Mouse (Mus musculus) inflammation-experienced regulatory T-cells, adult 6 months (primary cell): ENCODE results near the gene Rpn2. TPM values are rescaled to one million over a fixed set of nuclear protein-coding genes. Genes with fewer than 3 reads are reported as not detected.
A peak's percentile ranks its signal among the peaks of the same experiment; 100 is the strongest.

Experiments
- ATAC-seq: one replicate; pipeline ENCODE4 v1.8.0; 2017
- polyA plus RNA-seq, 3 experiments: library from polyadenylated mRNA; unstranded; fragments of 100-300 nt; shearing (Covaris generic); gene quantifications; one replicate each; pipeline ENCODE4 v1.2.1; 2017

The Rpn2 gene
- polyA plus RNA-seq = 100 to 1,000 TPM; 197 to 242 (median 205) TPM

GRCm38 (mm10) chr2:157278717-157279415, at the start of gene Rpn2:
Gene Rpn2, plus strand, starts transcription at chr2:157279017.
- peak; percentile 99 for ATAC-seq

- no peak for ATAC-seq
Measured at GRCm38 (mm10) chr2:157235946-157236345, 42.9 kb upstream of the Rpn2 start.

DNA sequence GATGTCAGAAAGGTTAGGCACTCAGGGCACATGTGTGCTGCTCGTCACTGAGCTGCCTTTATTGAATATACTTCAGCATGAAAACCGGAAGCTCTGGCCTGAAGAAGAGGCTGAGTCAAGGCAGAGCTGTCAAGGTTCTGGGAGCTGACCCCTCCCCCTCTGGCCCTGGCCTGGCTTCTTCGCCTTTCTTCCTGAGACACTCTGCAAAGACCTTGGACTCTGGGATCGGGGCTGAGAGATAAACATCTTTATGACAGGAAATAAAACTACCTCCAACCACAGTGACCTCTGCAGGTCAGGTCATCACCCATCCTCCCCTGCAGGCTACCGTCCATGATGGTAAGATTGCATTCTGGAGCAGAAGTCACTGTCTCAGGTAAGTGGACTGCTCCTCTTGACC, 33.8 kb upstream of the Rpn2 start:
- ATAC-seq = no peak

DNA sequence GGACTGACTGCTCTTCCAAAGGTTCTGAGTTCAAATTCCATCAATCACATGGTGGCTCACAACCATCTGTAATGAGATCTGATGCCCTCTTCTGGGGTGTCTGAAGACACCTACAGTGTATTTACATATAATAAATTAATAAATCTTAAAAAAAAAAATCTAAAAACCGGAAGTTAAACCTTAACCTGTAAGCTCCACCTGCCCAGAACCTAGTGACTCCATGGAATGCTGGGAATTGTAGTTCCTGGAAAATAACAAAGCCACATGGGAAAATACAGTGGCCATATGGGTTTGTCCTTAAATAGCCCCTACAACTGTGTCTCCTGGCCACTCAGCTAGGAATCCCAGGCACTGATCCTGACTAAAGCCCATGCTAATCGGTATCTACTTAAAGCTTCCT, 33.2 kb upstream of the Rpn2 start:
- ATAC-seq = no peak

- ATAC-seq = no peak
Measured at GRCm38 (mm10) chr2:157248111-157248510, 30.7 kb upstream of the Rpn2 start.

- no peak for ATAC-seq
Measured at GRCm38 (mm10) chr2:157259720-157260119, 19.1 kb upstream of the Rpn2 start.

- ATAC-seq = no peak
Measured at GRCm38 (mm10) chr2:157261930-157262329, 16.9 kb upstream of the Rpn2 start.

DNA sequence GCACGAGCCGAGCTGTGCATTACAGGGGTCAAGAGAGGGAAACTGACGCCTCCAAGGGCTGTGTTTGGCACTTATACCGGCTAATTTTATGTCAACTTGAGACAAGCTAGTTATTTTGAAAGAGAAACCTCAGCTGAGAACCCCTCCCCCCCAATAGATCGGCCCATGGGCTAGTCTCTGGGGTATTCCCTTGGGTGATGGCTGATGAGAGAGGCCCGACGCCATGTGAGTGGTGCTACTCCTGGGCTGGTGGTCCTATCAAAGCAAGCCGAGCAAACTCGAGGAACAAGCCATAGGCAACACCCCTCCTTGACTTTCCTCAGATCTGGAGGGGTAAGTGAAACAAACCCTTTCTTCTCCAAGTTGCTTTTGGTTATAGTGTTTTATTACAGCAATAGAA, 16.3 kb upstream of the Rpn2 start:
- no peak for ATAC-seq

DNA sequence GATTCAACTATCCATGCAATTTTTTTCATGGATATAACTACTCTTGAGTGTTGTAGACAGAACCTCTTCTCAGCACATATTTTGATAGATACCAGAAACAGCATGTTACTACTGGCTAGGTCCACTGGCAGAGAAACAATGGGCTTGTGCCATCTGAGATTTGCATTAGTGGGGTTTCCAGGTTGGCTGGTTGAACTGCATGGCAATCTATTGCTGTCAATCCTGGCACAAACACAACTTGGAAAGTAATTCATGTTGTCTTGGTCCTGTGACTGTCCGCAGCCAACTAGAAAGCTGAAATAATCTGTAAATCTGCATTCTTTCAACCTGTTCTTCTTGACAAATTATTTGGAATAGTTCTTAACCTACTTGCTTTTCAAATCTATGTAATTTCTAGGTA, 15.7 kb upstream of the Rpn2 start:
- no peak for ATAC-seq

DNA sequence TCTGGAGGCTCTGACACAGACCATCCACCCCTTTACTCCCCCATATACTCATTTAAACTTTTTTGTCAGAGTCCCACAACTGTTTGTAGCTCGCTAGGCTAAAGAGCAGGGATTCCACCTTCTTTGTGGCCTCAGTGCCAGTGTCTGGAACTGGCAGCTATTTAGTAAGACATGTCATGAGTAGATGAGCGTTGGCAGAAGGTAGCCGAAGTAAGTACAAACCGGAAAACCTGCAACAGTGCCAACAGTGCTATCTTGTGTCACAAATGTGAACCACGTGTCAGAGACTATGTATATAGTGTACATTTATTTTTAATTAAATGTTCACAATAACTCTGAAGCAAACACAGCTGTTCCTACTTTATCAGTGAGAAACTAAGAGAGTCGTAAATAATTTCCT, 15.0 kb upstream of the Rpn2 start:
- no peak for ATAC-seq

- ATAC-seq = no peak
Measured at GRCm38 (mm10) chr2:157279416-157279800, 591 bp downstream of the Rpn2 start, which contains the start of gene Mroh8. Gene Mroh8, minus strand, starts transcription at chr2:157279549.

- ATAC-seq = no peak
Measured at GRCm38 (mm10) chr2:157283321-157283720, 4.5 kb downstream of the Rpn2 start.

DNA sequence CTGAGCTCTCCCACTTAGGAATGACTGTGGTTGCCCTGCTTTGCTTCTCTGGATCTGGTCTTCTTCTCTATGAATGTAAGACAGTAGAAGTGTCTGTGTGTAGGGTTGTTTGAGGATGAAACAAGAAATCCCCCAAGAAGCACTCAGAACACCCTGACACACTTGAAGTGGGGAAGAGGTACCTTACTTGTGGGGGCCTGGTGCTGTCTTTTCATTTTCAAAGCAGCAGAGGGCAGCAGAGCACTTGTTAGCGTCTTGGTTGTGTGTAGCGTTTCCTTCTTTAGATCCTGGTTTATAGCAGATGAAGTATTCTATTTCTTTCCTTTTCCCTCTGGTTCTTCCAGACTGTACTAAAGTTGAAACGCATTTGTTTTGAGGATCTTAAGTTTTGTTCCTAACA, 8.7 kb downstream of the Rpn2 start:
- peak; percentile 46 for ATAC-seq

DNA sequence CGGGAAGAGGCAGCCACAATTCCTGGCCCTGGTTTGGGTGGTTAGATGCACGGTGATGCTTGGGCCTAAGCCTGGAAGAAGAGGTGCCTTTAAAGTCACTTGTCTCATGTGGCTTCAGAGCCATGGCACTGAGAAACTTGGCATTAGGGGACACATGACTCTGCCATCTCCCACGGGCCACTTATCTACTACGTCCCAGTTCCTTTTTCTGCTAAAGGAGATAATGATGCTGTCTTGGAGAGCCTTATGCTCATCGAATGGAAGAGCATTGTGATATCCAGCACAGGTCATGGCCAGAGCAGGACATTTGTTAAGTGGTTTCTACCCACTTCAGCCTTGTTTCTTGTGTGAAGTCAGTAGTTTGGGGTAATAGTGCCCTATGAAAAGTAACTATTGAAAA, 10.2 kb downstream of the Rpn2 start:
- no peak for ATAC-seq

- no peak for ATAC-seq
Measured at GRCm38 (mm10) chr2:157292093-157292492, 13.3 kb downstream of the Rpn2 start.

DNA sequence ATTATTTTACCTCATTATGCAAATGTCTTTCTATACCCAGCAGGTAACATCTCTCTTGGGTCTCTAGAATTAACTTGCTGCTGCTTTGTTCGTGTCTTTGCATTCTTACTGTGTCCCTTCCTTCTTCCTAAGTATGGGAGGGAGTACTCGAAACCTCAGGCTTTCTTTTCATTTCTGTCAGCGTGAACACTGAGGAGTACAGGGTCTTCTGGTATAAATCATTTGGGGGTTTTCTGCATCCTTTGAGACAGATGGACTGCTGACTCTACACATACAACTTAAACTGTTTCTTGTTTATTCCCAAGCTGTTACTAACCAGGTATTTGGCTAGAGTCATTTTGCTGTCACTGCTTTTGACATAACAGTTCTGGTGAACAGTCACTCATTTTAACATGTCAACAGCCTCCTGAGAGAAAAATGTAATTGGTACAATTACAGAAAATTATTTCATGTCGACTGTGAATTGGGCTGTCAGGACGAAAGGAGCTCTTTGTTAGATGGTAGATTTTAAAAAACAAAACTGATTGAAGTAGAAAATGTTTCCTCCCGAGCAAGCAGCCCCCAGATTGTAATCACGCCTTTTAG, 17.4 kb downstream of the Rpn2 start:
- ATAC-seq = no peak

DNA sequence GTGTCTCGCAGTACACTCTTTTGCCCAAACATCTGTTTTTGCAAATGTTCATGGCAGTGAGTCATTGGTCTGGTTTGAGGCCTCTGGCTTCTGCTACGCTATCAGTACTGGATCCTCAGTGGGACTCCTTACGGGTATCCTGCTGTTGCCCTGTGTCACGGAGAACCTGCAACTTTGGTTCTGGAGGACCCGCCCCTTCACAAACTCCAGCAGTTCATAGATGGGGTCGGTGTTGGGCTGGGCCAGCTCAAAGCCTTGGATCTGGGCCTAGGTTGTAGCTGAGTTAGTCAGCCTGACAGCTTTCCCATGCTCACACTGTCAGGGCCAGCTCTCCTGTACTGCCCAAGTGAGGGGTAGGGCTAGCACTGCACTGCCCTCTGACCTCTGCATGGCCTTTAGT, 21.2 kb downstream of the Rpn2 start:
- no peak for ATAC-seq

- no peak for ATAC-seq
Measured at GRCm38 (mm10) chr2:157303096-157303495, 24.3 kb downstream of the Rpn2 start.

DNA sequence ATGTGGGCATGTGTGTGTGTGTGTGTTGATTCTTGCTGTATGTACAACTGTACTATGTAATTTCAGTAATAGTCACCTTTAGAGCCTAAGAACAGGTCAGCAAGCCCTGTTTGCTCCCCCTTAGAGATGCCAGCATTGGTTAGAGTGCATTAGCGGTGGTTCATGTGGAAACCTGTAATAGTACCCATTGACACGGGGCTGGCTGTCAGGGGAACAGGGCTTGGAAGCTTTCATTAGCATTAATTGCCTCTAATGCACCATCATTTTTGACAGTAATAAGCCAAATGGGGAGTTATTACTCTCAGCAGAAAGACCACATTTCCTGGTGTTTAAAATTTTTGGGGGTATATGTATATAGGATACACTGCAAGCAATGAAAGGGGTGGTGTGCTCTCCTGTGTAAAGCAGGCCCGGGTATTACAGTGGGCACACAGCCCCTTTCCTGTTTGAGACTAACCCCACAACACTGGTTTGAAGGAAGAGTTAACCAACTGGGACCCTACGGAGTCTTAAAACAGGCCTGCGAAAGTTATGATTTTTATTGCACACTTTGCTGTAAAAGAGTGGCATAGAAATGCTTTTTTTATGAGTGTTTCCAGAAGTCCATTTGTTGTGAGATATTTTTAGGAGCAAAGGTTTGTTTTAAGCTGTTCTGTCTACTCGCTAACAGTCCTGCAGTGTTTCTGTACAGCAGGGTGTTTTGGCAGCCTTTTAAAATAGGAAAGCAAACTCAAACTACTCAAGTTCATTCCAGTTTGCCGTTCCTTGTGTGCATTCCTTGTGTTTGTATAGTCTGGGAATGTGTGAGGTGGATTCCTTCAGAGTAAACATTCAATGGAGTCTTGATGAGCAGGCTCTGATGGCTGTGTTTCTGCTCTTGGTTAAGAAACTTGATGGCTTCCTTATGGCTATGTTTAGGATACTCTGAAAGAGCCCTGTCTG, 27.5 kb downstream of the Rpn2 start:
- no peak for ATAC-seq

- ATAC-seq = no peak
Measured at GRCm38 (mm10) chr2:157307715-157308265, 29.0 kb downstream of the Rpn2 start.

DNA sequence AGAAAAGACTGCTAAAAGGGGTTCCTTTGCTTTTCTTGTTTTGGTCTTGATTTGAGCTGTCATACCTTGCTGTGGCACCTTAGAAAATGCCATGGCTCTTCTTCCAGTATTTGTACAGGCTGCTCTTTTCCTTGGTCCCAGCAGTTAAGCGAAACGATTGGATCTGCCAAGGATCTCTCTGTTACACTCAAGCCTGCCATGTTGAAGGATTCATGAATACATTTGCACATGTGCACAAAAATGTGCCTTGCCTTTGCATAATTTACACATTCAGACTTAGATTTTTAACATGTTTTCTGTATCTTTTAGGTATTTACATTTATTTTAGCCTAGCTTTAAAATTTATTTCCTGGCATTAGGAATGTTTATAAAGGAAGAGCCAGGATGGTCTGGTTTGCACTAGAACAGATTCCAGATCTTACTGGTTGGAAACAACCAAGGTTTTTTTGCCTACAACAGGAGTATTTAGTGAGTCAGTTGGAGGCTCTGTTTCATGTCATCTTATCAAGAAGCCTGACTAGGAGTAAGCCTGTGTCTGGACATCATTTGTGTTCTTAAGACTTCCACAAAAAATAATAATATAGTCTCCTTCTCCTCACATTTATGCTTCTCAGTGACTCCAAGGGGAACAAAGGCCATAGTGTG, 29.6 kb downstream of the Rpn2 start:
- no peak for ATAC-seq

- ATAC-seq = no peak
Measured at GRCm38 (mm10) chr2:157309611-157310010, 30.8 kb downstream of the Rpn2 start.
